Mouse (Mus musculus) lung, postnatal 0 days (tissue): ENCODE data around the gene Atpaf2. TPM values are rescaled to one million over a fixed set of nuclear protein-coding genes. Genes with fewer than 3 reads are reported as not detected.

Source experiments
- ATAC-seq: fragments of 200-750 bp; cut with Nextera tagmentation; 2 replicates; pipeline ENCODE4 v1.8.0; 2017; ENCODE audit warnings: moderate library complexity
- DNase-seq: peaks from one replicate; pipeline ENCODE4 v3.0.0-alpha.2; 2016; ENCODE audit warnings: low spot score
- H3K27ac ChIP-seq: fragments of 300-500 bp; sonication (generic); 2 replicates; pipeline ENCODE4 v1.5.1; 2014; ENCODE audit warnings: antibody characterized with exemption, mild to moderate bottlenecking, low read length, mixed read lengths
- H3K27me3 ChIP-seq: fragments of 300-500 bp; sonication (generic); replicated peaks from 2 replicates; pipeline ENCODE4 v1.6.1; 2014; ENCODE audit warnings: low read length, mixed read lengths; ENCODE audit not compliant: insufficient read depth
- H3K36me3 ChIP-seq: fragments of 300-500 bp; sonication (generic); 2 replicates; pipeline ENCODE4 v1.6.1; 2014; ENCODE audit warnings: low read length, mixed read lengths; ENCODE audit not compliant: insufficient read depth
- H3K4me1 ChIP-seq: fragments of 300-500 bp; sonication (generic); 2 replicates; pipeline ENCODE4 v1.6.1; 2014; ENCODE audit warnings: antibody characterized with exemption, low read depth, low read length, mixed read lengths; ENCODE audit not compliant: insufficient read depth
- H3K4me2 ChIP-seq: fragments of 300-500 bp; sonication (generic); replicated peaks from 2 replicates; pipeline ENCODE4 v1.6.1; 2014; ENCODE audit warnings: low read depth, mild to moderate bottlenecking, low read length, moderate library complexity, mixed read lengths
- H3K4me3 ChIP-seq: fragments of 300-500 bp; sonication (generic); 2 replicates; pipeline ENCODE4 v1.5.1; 2014; ENCODE audit warnings: low read depth, low read length
- H3K9ac ChIP-seq: fragments of 300-500 bp; sonication (generic); replicated peaks from 2 replicates; pipeline ENCODE4 v1.6.1; 2014; ENCODE audit warnings: low read depth, mild to moderate bottlenecking
- H3K9me3 ChIP-seq: fragments of 300-500 bp; sonication (generic); 2 replicates; pipeline ENCODE4 v1.6.1; 2016; ENCODE audit warnings: low read length, mixed read lengths
- CTCF ChIP-seq: IDR thresholded peaks from 2 replicates; pipeline ENCODE4 v1.5.1; 2016; ENCODE audit warnings: antibody characterized with exemption, mild to moderate bottlenecking
- EP300 ChIP-seq: IDR thresholded peaks from 2 replicates; pipeline ENCODE4 v1.6.1; 2016; ENCODE audit warnings: antibody characterized with exemption, mild to moderate bottlenecking, control low read depth
- WGBS: fragments of 180-500 bp; shearing (Covaris S2); extraction: QIAGEN DNeasy Blood & Tissue Kit; methylation state at CpG from one replicate; pipeline ENCODE4 v1.1.7; 2014; 5-methylcytosine and 5-hydroxymethylcytosine counted together
- polyA plus RNA-seq: library from polyadenylated mRNA; unstranded; fragments of >200 nt; fragmentation: Nextera tagmentation; extraction: Ambion mirVana; gene quantifications from 2 replicates; pipeline ENCODE4 v1.2.1, GENCODE M21; 2015

Atpaf2 gene
- polyA plus RNA-seq, 1 experiment from 2014 or later: 24.7 TPM

GRCm38 (mm10) chr11:60426417-60426816, 8.2 kb upstream of the Atpaf2 start:
- Histone ChIP-seq H3K4me2 (no peak overlapping the region), H3K27ac (no peak overlapping the region), H3K36me3 (no peaks in the 10 kb centered on the region), H3K4me3 (no peak overlapping the region), H3K9me3 (no peaks in the 10 kb centered on the region), H3K4me1 (no peaks in the 10 kb centered on the region), H3K27me3 (no peaks in the 10 kb centered on the region), H3K9ac (no peak overlapping the region)
- no peak for TF ChIP-seq EP300
- ATAC-seq (no peak), DNase-seq (no peak)
- 79% methylated on average over 1 of the region's 1 CpGs for WGBS

- Histone ChIP-seq H3K4me3 (no peak overlapping the region), H3K9ac (no peak overlapping the region), H3K27ac (no peak overlapping the region), H3K36me3 (no peaks in the 10 kb centered on the region), H3K9me3 (no peaks in the 10 kb centered on the region), H3K4me1 (peaks cover 9% of the 10 kb centered on the region; the same call in 1 of the 2 replicates), H3K4me2 (no peak overlapping the region), H3K27me3 (no peaks in the 10 kb centered on the region)
- TF ChIP-seq CTCF (no peak), EP300 (no peak)
- WGBS: 94% methylated on average over 1 of the region's 1 CpGs
- no peak for ATAC-seq
- DNase-seq: no peak
These were observed 4.7 kb upstream of the Atpaf2 start for GRCm38 (mm10) chr11:60423006-60423405.

- Histone ChIP-seq H3K36me3 (no peaks in the 10 kb centered on the region), H3K4me1 (peaks cover 9% of the 10 kb centered on the region; the same call in 1 of the 2 replicates), H3K9me3 (no peaks in the 10 kb centered on the region), H3K4me3 (no peak overlapping the region), H3K27ac (no peak overlapping the region), H3K9ac (no peak overlapping the region), H3K27me3 (no peaks in the 10 kb centered on the region), H3K4me2 (no peak overlapping the region)
- no peak for TF ChIP-seq EP300
- peak; percentile 16; the same call in 1 of the 2 replicates for TF ChIP-seq CTCF
- ATAC-seq (no peak), DNase-seq (no peak)
- WGBS: 67% methylated on average over 5 of the region's 6 CpGs
These were observed 3.9 kb upstream of the Atpaf2 start for GRCm38 (mm10) chr11:60422046-60422668.

- WGBS: 8% methylated on average over 6 of the region's 6 CpGs
- H3K9me3 ChIP-seq: no peaks in the 10 kb centered on the region
- peak overlapping the region; percentile 72 for H3K9ac ChIP-seq
- H3K27ac ChIP-seq: no peak overlapping the region
- peak; percentile 8 for DNase-seq
- peak overlapping the region; percentile 87 for H3K4me3 ChIP-seq
- no peak for ATAC-seq
- no peak for TF ChIP-seq CTCF
- no peak for TF ChIP-seq EP300
- H3K4me1 ChIP-seq: peaks cover 9% of the 10 kb centered on the region; the same call in 1 of the 2 replicates
- H3K4me2 ChIP-seq: peak overlapping the region; percentile 91
- H3K36me3 ChIP-seq: no peaks in the 10 kb centered on the region
- H3K27me3 ChIP-seq: no peaks in the 10 kb centered on the region
These were observed 181 bp upstream of the Atpaf2 start for GRCm38 (mm10) chr11:60418473-60418803.

GRCm38 (mm10) chr11:60416963-60417716, 1.1 kb downstream of the Atpaf2 start, which contains the start of gene Gid4:
Gene Gid4, plus strand, starts transcription at chr11:60417145.
- under 1% methylated on average over 41 of the region's 81 CpGs for WGBS
- H3K4me2 ChIP-seq: peak within 1 kb of the TSS; percentile 91

GRCm38 (mm10) chr11:60416590-60416962, 1.7 kb downstream of the Atpaf2 start:
- Histone ChIP-seq H3K4me2 (peak overlapping the region; percentile 75), H3K4me1 (peaks cover 9% of the 10 kb centered on the region; the same call in 1 of the 2 replicates), H3K4me3 (peak overlapping the region; percentile 87), H3K27ac (peak overlapping the region; percentile 81), H3K36me3 (no peaks in the 10 kb centered on the region), H3K9me3 (no peaks in the 10 kb centered on the region), H3K27me3 (no peaks in the 10 kb centered on the region), H3K9ac (peak overlapping the region; percentile 63)
- WGBS: under 1% methylated on average over 21 of the region's 21 CpGs
- peak; percentile 71 for DNase-seq
- ATAC-seq: peak; percentile 41
- no peak for TF ChIP-seq EP300
- TF ChIP-seq CTCF: no peak

More at GRCm38 (mm10) chr11:60416963-60417716, 1.1 kb downstream of the Atpaf2 start, which contains the start of gene Gid4:
- TF ChIP-seq EP300 (no peak), CTCF (no peak)
- Histone ChIP-seq H3K4me3 (peak within 1 kb of the TSS; percentile 87), H3K36me3 (no peaks in the 10 kb centered on the region), H3K9ac (peak within 1 kb of the TSS; percentile 72), H3K27me3 (no peaks in the 10 kb centered on the region), H3K4me1 (peaks cover 9% of the 10 kb centered on the region; the same call in 1 of the 2 replicates), H3K9me3 (no peaks in the 10 kb centered on the region), H3K27ac (peak within 1 kb of the TSS; percentile 81)
- ATAC-seq (peak; percentile 97), DNase-seq (peak; percentile 99)
